Comparison of ENCODE assay signal across 9 mouse cellular contexts in genomic region chr11:70506385-70506784, GRCm38 (mm10). TPM values are rescaled to one million over a fixed set of nuclear protein-coding genes. Genes with fewer than 3 reads are reported as not detected.
DNase-seq lines count a peak whose midpoint lies in the region; ATAC-seq and TF ChIP-seq lines count a peak whose summit lies in the region.
"Had no signal": no experiment of that assay in that cellular context is flagged by ENCODE, and none has a peak within 500 bp of the region (broad histone marks: within the 10 kb centered on the region; RNA-seq: fewer than 3 reads in every experiment).

No protein-coding gene starts in this region.

- H3K4me1 ChIP-seq in cerebellum, adult 2 months (ENCODE audit: control insufficient read depth, insufficient read depth, low read length), result no peaks in the 10 kb centered on the region
- no peaks in the 10 kb centered on the region for H3K4me1 ChIP-seq in bone marrow, adult 2 months (ENCODE audit: control insufficient read depth, insufficient read depth, low read length)
- H3K4me1 ChIP-seq in spleen, adult 2 months (ENCODE audit: control insufficient read depth, insufficient read depth, insufficient read length), result no peaks in the 10 kb centered on the region

- no peak for DNase-seq in cerebellum, adult 2 months
- DNase-seq in B cell, adult 2 months, result peak; percentile 73 to 74
- DNase-seq in gastrocnemius, postnatal 36 days, result peak; percentile 33 to 66
- peak; percentile 88 for DNase-seq in kidney, postnatal 10 days
- DNase-seq in lung, postnatal 14 days, result peak; percentile 86
- peak; percentile 55 to 79 for DNase-seq in spleen, adult 2 months (ENCODE audit: low read depth in 1 of 2, low spot score in 2 of 2)

- no peaks in the 10 kb centered on the region for H3K27me3 ChIP-seq in cerebellum, adult 2 months (ENCODE audit: control insufficient read depth, insufficient read depth, low read length)
- no peaks in the 10 kb centered on the region for H3K27me3 ChIP-seq in spleen, adult 2 months (ENCODE audit: control insufficient read depth, insufficient read depth, low read length)

- TF ChIP-seq POLR2A in cerebellum, adult 2 months (IDR thresholded peaks at IDR 0.05; ENCODE audit: borderline replicate concordance, insufficient read depth, low read length), result no peak
- TF ChIP-seq POLR2A in bone marrow, adult 2 months (IDR thresholded peaks at IDR 0.05; ENCODE audit: borderline replicate concordance, control insufficient read depth, low read depth, low read length), result no peak
- no peak for TF ChIP-seq POLR2A in spleen, adult 2 months (IDR thresholded peaks at IDR 0.05; ENCODE audit: low read depth, low read length)

- intact Hi-C loops in gastrocnemius, postnatal 36 days (cut with DNase I), result loop anchor here (5.0 kb wide), 2 partner anchors 74 to 94 kb away; partner anchors contain the start of genes Arrb2 and Pelp1

- no peak for ATAC-seq in cerebellum, adult (ENCODE audit: insufficient number of reproducible peaks, low FRiP score, low TSS enrichment)

- no peak overlapping the region for H3K27ac ChIP-seq in cerebellum, adult 2 months (ENCODE audit: insufficient read depth, low read length)
- H3K27ac ChIP-seq in bone marrow, adult 2 months (ENCODE audit: control insufficient read depth, insufficient read depth, low read depth, low read length, poor library complexity), result no peak overlapping the region
- no peak overlapping the region for H3K27ac ChIP-seq in spleen, adult 2 months (ENCODE audit: insufficient read depth, low read length)

- no peak overlapping the region for H3K4me3 ChIP-seq in cerebellum, adult 2 months (replicated peaks; ENCODE audit: insufficient read depth, low read depth, low read length)
- H3K4me3 ChIP-seq in bone marrow, adult 2 months (replicated peaks; ENCODE audit: control insufficient read depth, low read depth, low read length), result no peak overlapping the region
- H3K4me3 ChIP-seq in spleen, adult 2 months (ENCODE audit: extremely low read depth, insufficient read depth, insufficient read length), result no peak overlapping the region

- WGBS in cerebellum, adult 2 months, result 23% methylated on average over 4 of the region's 4 CpGs
- WGBS in bone marrow, adult 2 months, result 22% methylated on average over 4 of the region's 4 CpGs
- 25% methylated on average over 4 of the region's 4 CpGs for WGBS in spleen, adult 2 months

- TF ChIP-seq CTCF in cerebellum, adult 2 months (IDR thresholded peaks at IDR 0.05; ENCODE audit: borderline replicate concordance, insufficient read depth, low read depth, low read length), result peak; percentile 44; the same call in 1 of the 2 replicates
- peak; percentile 57 for TF ChIP-seq CTCF in bone marrow, adult 2 months (IDR thresholded peaks at IDR 0.05; ENCODE audit: control insufficient read depth, insufficient read depth, low read length)
- TF ChIP-seq CTCF in spleen, adult 2 months (IDR thresholded peaks at IDR 0.05; ENCODE audit: extremely low read depth, insufficient read depth, insufficient read length, insufficient replicate concordance), result peak; percentile 54; the same call in 1 of the 2 replicates

- no peaks in the 10 kb centered on the region for H3K36me3 ChIP-seq in spleen, adult 2 months (ENCODE audit: control insufficient read depth, insufficient read depth, low read length)

RNA-seq across cellular contexts. Expression of gene Tm4sf5, which starts 1.3 kb away (rescaled TPM):
- polyA plus RNA-seq in cerebellum, adult 2 months (2012; rRNA removed), result 0.54 TPM in 2 replicates
- not detected in 2 replicates for polyA plus RNA-seq in bone marrow, adult 2 months (2011; ENCODE audit: insufficient read depth, insufficient read length, low replicate concordance, missing spikeins)
- not detected for total RNA-seq in gastrocnemius, postnatal 36 days (2021)
- 0.77 and 1.3 TPM in 2 replicates for polyA plus RNA-seq in spleen, adult 2 months (2012; rRNA removed)

RNA-seq across cellular contexts. Expression of gene Vmo1, which starts 8.0 kb away (rescaled TPM):
- 0.30 TPM in 1 of 2 replicates, not detected in the other for polyA plus RNA-seq in cerebellum, adult 2 months (2012; rRNA removed)
- polyA plus RNA-seq in bone marrow, adult 2 months (2011; ENCODE audit: insufficient read depth, insufficient read length, low replicate concordance, missing spikeins), result not detected in 2 replicates
- total RNA-seq in gastrocnemius, postnatal 36 days (2021), result not detected
- 0.25 and 0.32 TPM in 2 replicates for polyA plus RNA-seq in spleen, adult 2 months (2012; rRNA removed)
- total RNA-seq: layer of hippocampus, postnatal 25 days had no signal

RNA-seq across cellular contexts. Expression of gene Gltpd2, which starts 12.6 kb away (rescaled TPM):
- polyA plus RNA-seq in cerebellum, adult 2 months (2012; rRNA removed), result 0.11 TPM in 1 of 2 replicates, not detected in the other
- polyA plus RNA-seq in bone marrow, adult 2 months (2011; ENCODE audit: insufficient read depth, insufficient read length, low replicate concordance, missing spikeins), result not detected in 2 replicates
- not detected for total RNA-seq in gastrocnemius, postnatal 36 days (2021)
- polyA plus RNA-seq in spleen, adult 2 months (2012; rRNA removed), result 0.18 TPM in 1 of 2 replicates, not detected in the other
- total RNA-seq: layer of hippocampus, postnatal 25 days had no signal

RNA-seq across cellular contexts. Expression of gene Psmb6, which starts 18.8 kb away (rescaled TPM):
- 319 TPM in 2 replicates for polyA plus RNA-seq in cerebellum, adult 2 months (2012; rRNA removed)
- polyA plus RNA-seq in bone marrow, adult 2 months (2011; ENCODE audit: insufficient read depth, insufficient read length, low replicate concordance, missing spikeins), result 90.4 and 129 TPM in 2 replicates
- total RNA-seq in gastrocnemius, postnatal 36 days (2021), result 100 to 1,000 TPM; 242 TPM
- polyA plus RNA-seq in spleen, adult 2 months (2012; rRNA removed), result 125 and 155 TPM in 2 replicates

RNA-seq across cellular contexts. Expression of gene Gm40193, which starts 26.4 kb away (rescaled TPM):
- not detected in 2 replicates for polyA plus RNA-seq in cerebellum, adult 2 months (2012; rRNA removed)
- polyA plus RNA-seq in bone marrow, adult 2 months (2011; ENCODE audit: insufficient read depth, insufficient read length, low replicate concordance, missing spikeins), result not detected in 2 replicates
- not detected for total RNA-seq in gastrocnemius, postnatal 36 days (2021)
- not detected in 2 replicates for polyA plus RNA-seq in spleen, adult 2 months (2012; rRNA removed)
- total RNA-seq: layer of hippocampus, postnatal 25 days had no signal

Comparison
In these comparisons a context has a peak if more than half of its experiments do, and no peak if none do; other contexts are left out.
1. DNase-seq: peak in B cell, adult 2 months (2 of 2), gastrocnemius, postnatal 36 days (2 of 2), kidney, postnatal 10 days (single experiment), lung, postnatal 14 days (single experiment) and spleen, adult 2 months (2 of 2); none in cerebellum, adult 2 months (0 of 2).
2. Peak in every context shown above with its lines, with median percentiles within 50 percentile points of each other: CTCF ChIP-seq.